11 mouse cellular contexts compared by ENCODE assay signal in genomic region chr6:55420869-55421361, GRCm38 (mm10). TPM values are rescaled to one million over a fixed set of nuclear protein-coding genes. Genes with fewer than 3 reads are reported as not detected.
A peak's percentile ranks its signal among the peaks of the same experiment; 100 is the strongest.
DNase-seq lines count a peak whose midpoint lies in the region; ATAC-seq and TF ChIP-seq lines count a peak whose summit lies in the region.
"Had no signal": no experiment of that assay in that cellular context is flagged by ENCODE, and none has a peak within 500 bp of the region (broad histone marks: within the 10 kb centered on the region; RNA-seq: fewer than 3 reads in every experiment).

No protein-coding gene starts in this region.

- 56% methylated on average over 1 of the region's 1 CpGs for WGBS in lung, embryonic 14.5 days
- WGBS in embryonic facial prominence, embryonic 10.5 days, result 21% methylated on average over 1 of the region's 1 CpGs
- 6% methylated on average over 1 of the region's 1 CpGs for WGBS in hindbrain, embryonic 14.5 days
- WGBS in neural tube, embryonic 11.5 days, result 5% methylated on average over 1 of the region's 1 CpGs
- 62% methylated on average over 1 of the region's 1 CpGs for WGBS in intestine, postnatal 0 days

- no peak for TF ChIP-seq CTCF in lung, embryonic 14.5 days (IDR thresholded peaks at IDR 0.05; ENCODE audit: low read depth)
- TF ChIP-seq CTCF in intestine, postnatal 0 days (IDR thresholded peaks at IDR 0.05; ENCODE audit: low read depth), result no peak

- H3K9me3 ChIP-seq in lung, embryonic 14.5 days (ENCODE audit: low read depth, low read length), result no peaks in the 10 kb centered on the region
- H3K9me3 ChIP-seq in embryonic facial prominence, embryonic 10.5 days, result no peaks in the 10 kb centered on the region
- no peaks in the 10 kb centered on the region for H3K9me3 ChIP-seq in hindbrain, embryonic 14.5 days (ENCODE audit: control insufficient read depth, low read length)
- no peaks in the 10 kb centered on the region for H3K9me3 ChIP-seq in neural tube, embryonic 11.5 days (ENCODE audit: control insufficient read depth, low read length)
- H3K9me3 ChIP-seq in intestine, postnatal 0 days (ENCODE audit: control insufficient read depth), result no peaks in the 10 kb centered on the region
- H3K9me3 ChIP-seq: liver, embryonic 13.5 days had no signal

- H3K27ac ChIP-seq in lung, embryonic 14.5 days (ENCODE audit: low read depth), result no peak overlapping the region
- H3K27ac ChIP-seq in embryonic facial prominence, embryonic 10.5 days (replicated peaks), result peak overlapping the region; percentile 54; the same call in 1 of the 2 replicates
- peak overlapping the region; percentile 78 for H3K27ac ChIP-seq in hindbrain, embryonic 14.5 days
- no peak overlapping the region for H3K27ac ChIP-seq in neural tube, embryonic 11.5 days (ENCODE audit: low read depth, low read length)
- H3K27ac ChIP-seq in intestine, postnatal 0 days (ENCODE audit: low read depth, low read length), result no peak overlapping the region
- H3K27ac ChIP-seq: liver, embryonic 13.5 days had no signal

- DNase-seq in lung, embryonic 14.5 days, result peak; percentile 29
- DNase-seq in lung, postnatal 4 days, result no peak
- peak; percentile 28 for DNase-seq in embryonic facial prominence, embryonic 10.5 days (ENCODE audit: low spot score)
- peak; percentile 72 for DNase-seq in hindbrain, embryonic 14.5 days (ENCODE audit: low spot score)
- peak; percentile 47 for DNase-seq in neural tube, embryonic 11.5 days (ENCODE audit: low spot score)
- no peak for DNase-seq in cerebellum, adult 11-12 months
- DNase-seq in kidney, postnatal 10 days, result no peak
- DNase-seq: gastrocnemius, postnatal 25 days; heart, postnatal 36 days; liver, embryonic 13.5 days had no signal

- no peak overlapping the region for H3K4me3 ChIP-seq in lung, embryonic 14.5 days (ENCODE audit: low read depth, low read length)
- H3K4me3 ChIP-seq in embryonic facial prominence, embryonic 10.5 days, result no peak overlapping the region
- no peak overlapping the region for H3K4me3 ChIP-seq in hindbrain, embryonic 14.5 days (replicated peaks; ENCODE audit: low read length)
- no peak overlapping the region for H3K4me3 ChIP-seq in neural tube, embryonic 11.5 days (ENCODE audit: low read depth, low read length)
- H3K4me3 ChIP-seq in intestine, postnatal 0 days (ENCODE audit: low read depth, low read length), result no peak overlapping the region
- H3K4me3 ChIP-seq: liver, embryonic 13.5 days had no signal

- ATAC-seq in lung, embryonic 14.5 days (ENCODE audit: insufficient read depth), result no peak
- ATAC-seq in hindbrain, embryonic 14.5 days (ENCODE audit: low FRiP score), result peak; percentile 82
- peak; percentile 55 for ATAC-seq in neural tube, embryonic 11.5 days (ENCODE audit: insufficient read depth, low FRiP score, low TSS enrichment)
- no peak for ATAC-seq in intestine, postnatal 0 days

- no peaks in the 10 kb centered on the region for H3K27me3 ChIP-seq in lung, embryonic 14.5 days (ENCODE audit: insufficient read depth, low read length)
- no peaks in the 10 kb centered on the region for H3K27me3 ChIP-seq in embryonic facial prominence, embryonic 10.5 days (replicated peaks; ENCODE audit: low read depth, poor library complexity, severe bottlenecking)
- H3K27me3 ChIP-seq in hindbrain, embryonic 14.5 days (ENCODE audit: control insufficient read depth, insufficient read depth, low read length), result no peaks in the 10 kb centered on the region
- no peaks in the 10 kb centered on the region for H3K27me3 ChIP-seq in neural tube, embryonic 11.5 days (ENCODE audit: control insufficient read depth, insufficient read depth, low read length)
- no peaks in the 10 kb centered on the region for H3K27me3 ChIP-seq in intestine, postnatal 0 days (replicated peaks; ENCODE audit: control insufficient read depth, insufficient read depth, low read length)
- H3K27me3 ChIP-seq: liver, embryonic 13.5 days had no signal

- no peak overlapping the region for H3K9ac ChIP-seq in lung, embryonic 14.5 days
- no peak overlapping the region for H3K9ac ChIP-seq in hindbrain, embryonic 14.5 days
- no peak overlapping the region for H3K9ac ChIP-seq in neural tube, embryonic 11.5 days (ENCODE audit: low read length)
- H3K9ac ChIP-seq in intestine, postnatal 0 days (ENCODE audit: low read depth, low read length), result no peak overlapping the region
- H3K9ac ChIP-seq: liver, embryonic 13.5 days had no signal

- no peak overlapping the region for H3K4me2 ChIP-seq in lung, embryonic 14.5 days
- H3K4me2 ChIP-seq in hindbrain, embryonic 14.5 days (replicated peaks), result no peak overlapping the region
- no peak overlapping the region for H3K4me2 ChIP-seq in neural tube, embryonic 11.5 days (ENCODE audit: low read depth)
- H3K4me2 ChIP-seq in intestine, postnatal 0 days (replicated peaks; ENCODE audit: low read depth), result no peak overlapping the region
- H3K4me2 ChIP-seq: liver, embryonic 13.5 days had no signal

- H3K36me3 ChIP-seq in lung, embryonic 14.5 days (ENCODE audit: insufficient read depth), result no peaks in the 10 kb centered on the region
- H3K36me3 ChIP-seq in embryonic facial prominence, embryonic 10.5 days (replicated peaks), result no peaks in the 10 kb centered on the region
- no peaks in the 10 kb centered on the region for H3K36me3 ChIP-seq in hindbrain, embryonic 14.5 days (replicated peaks; ENCODE audit: control insufficient read depth, insufficient read depth)
- H3K36me3 ChIP-seq in neural tube, embryonic 11.5 days (ENCODE audit: control insufficient read depth, insufficient read depth, low read length), result no peaks in the 10 kb centered on the region
- H3K36me3 ChIP-seq in intestine, postnatal 0 days (ENCODE audit: control insufficient read depth, insufficient read depth), result no peaks in the 10 kb centered on the region
- H3K36me3 ChIP-seq: liver, embryonic 13.5 days had no signal

- H3K4me1 ChIP-seq in lung, embryonic 14.5 days (ENCODE audit: insufficient read depth), result no peaks in the 10 kb centered on the region
- peaks cover 19% of the 10 kb centered on the region for H3K4me1 ChIP-seq in embryonic facial prominence, embryonic 10.5 days
- H3K4me1 ChIP-seq in hindbrain, embryonic 14.5 days (replicated peaks; ENCODE audit: control insufficient read depth, insufficient read depth, low read length), result peaks cover 27% of the 10 kb centered on the region
- peaks cover 5% of the 10 kb centered on the region; the same call in 1 of the 2 replicates for H3K4me1 ChIP-seq in neural tube, embryonic 11.5 days (ENCODE audit: control insufficient read depth, insufficient read depth, low read length)
- no peaks in the 10 kb centered on the region for H3K4me1 ChIP-seq in intestine, postnatal 0 days (replicated peaks; ENCODE audit: control insufficient read depth, insufficient read depth, low read length)
- H3K4me1 ChIP-seq: liver, embryonic 13.5 days had no signal

RNA-seq across cellular contexts. Expression of gene Adcyap1r1, which starts 30.9 kb away (rescaled TPM):
- 0.60 and 0.61 TPM in 2 replicates for polyA plus RNA-seq in lung, embryonic 14.5 days (2014; fragmentation: Nextera tagmentation; extraction: Ambion mirVana)
- 4.4 and 9.7 TPM in 2 replicates for polyA plus RNA-seq in embryonic facial prominence, embryonic 10.5 days (2016; fragmentation: Nextera tagmentation; extraction: Ambion mirVana)
- 73.4 and 75.1 TPM in 2 replicates for polyA plus RNA-seq in hindbrain, embryonic 14.5 days (2014; fragmentation: Nextera tagmentation; extraction: Ambion mirVana)
- 18.1 and 18.3 TPM in 2 replicates for polyA plus RNA-seq in neural tube, embryonic 11.5 days (2014; fragmentation: Nextera tagmentation; extraction: Ambion mirVana)
- polyA plus RNA-seq in intestine, postnatal 0 days (2015; fragmentation: Nextera tagmentation; extraction: Ambion mirVana), result 2.6 and 2.7 TPM in 2 replicates

RNA-seq across cellular contexts. Expression of gene Ghrhr, which starts 44.8 kb away (rescaled TPM):
- not detected in 2 replicates for polyA plus RNA-seq in lung, embryonic 14.5 days (2014; fragmentation: Nextera tagmentation; extraction: Ambion mirVana)
- not detected in 2 replicates for polyA plus RNA-seq in embryonic facial prominence, embryonic 10.5 days (2016; fragmentation: Nextera tagmentation; extraction: Ambion mirVana)
- not detected in 2 replicates for polyA plus RNA-seq in hindbrain, embryonic 14.5 days (2014; fragmentation: Nextera tagmentation; extraction: Ambion mirVana)
- not detected in 2 replicates for polyA plus RNA-seq in neural tube, embryonic 11.5 days (2014; fragmentation: Nextera tagmentation; extraction: Ambion mirVana)
- polyA plus RNA-seq in intestine, postnatal 0 days (2015; fragmentation: Nextera tagmentation; extraction: Ambion mirVana), result 0.17 TPM in 1 of 2 replicates, not detected in the other

Comparison
In these comparisons a context has a peak if more than half of its experiments do, and no peak if none do; other contexts are left out.
1. DNase-seq: peak in lung, embryonic 14.5 days (single experiment), embryonic facial prominence, embryonic 10.5 days (single experiment), hindbrain, embryonic 14.5 days (single experiment) and neural tube, embryonic 11.5 days (single experiment); none in lung, postnatal 4 days (0 of 2), cerebellum, adult 11-12 months (single experiment) and kidney, postnatal 10 days (single experiment).
2. ATAC-seq: peak in hindbrain, embryonic 14.5 days (single experiment) and neural tube, embryonic 11.5 days (single experiment); none in lung, embryonic 14.5 days (single experiment) and intestine, postnatal 0 days (single experiment).
3. H3K27ac ChIP-seq: peak in embryonic facial prominence, embryonic 10.5 days (single experiment) and hindbrain, embryonic 14.5 days (single experiment); none in lung, embryonic 14.5 days (single experiment), neural tube, embryonic 11.5 days (single experiment) and intestine, postnatal 0 days (single experiment).